Mouse (Mus musculus) liver, postnatal 0 days (tissue): ENCODE results near the gene Shbg.

Experiments used
- CTCF ChIP-seq: sonication (generic); IDR thresholded peaks from 2 replicates; pipeline ENCODE4 v1.5.1; 2016; ENCODE audit warnings: antibody characterized with exemption, low read depth
- EP300 ChIP-seq: IDR thresholded peaks from 2 replicates; pipeline ENCODE4 v1.6.1; 2016; ENCODE audit warnings: antibody characterized with exemption, low read depth, mild to moderate bottlenecking

GRCm38 (mm10) chr11:69645860-69646259 lies 28.2 kb upstream of the Shbg start:
- TF ChIP-seq CTCF (no peak), EP300 (no peak)
